Mouse (Mus musculus): ENCODE measurements around the gene Ripk1. TPM values are rescaled to one million over a fixed set of nuclear protein-coding genes. Genes with fewer than 3 reads are reported as not detected.
"Not testable (repeated sequence)": the region's sequence is repeated elsewhere in the genome, so short reads cannot be mapped to it uniquely, and the experiment has no call there.

The Ripk1 gene
- total and polyA plus RNA-seq, 3 experiments, result 11.4 to 11.8 TPM; not detected in 1

GRCm38 (mm10) chr13:34072847-34073246 lies 70.7 kb downstream of the Ripk1 start:
- Histone ChIP-seq H3K4me3 (ENCODE audit: control insufficient read depth in 1 of 2, insufficient read depth in 1 of 2, low read depth in 2 of 2, low read length in 2 of 2) (no peak overlapping the region), H3K4me1 (ENCODE audit: control insufficient read depth in 1 of 2, insufficient read depth in 2 of 2, low read length in 2 of 2) (peaks cover 2 to 8% of the 10 kb centered on the region in 2 experiments; a peak in 3 of 4 replicates), H3K27ac (ENCODE audit: control insufficient read depth, low read depth, low read length) (no peak overlapping the region), H3K9ac (ENCODE audit: control insufficient read depth, low read depth, low read length, poor library complexity, severe bottlenecking) (no peak overlapping the region), H3K79me2 (ENCODE audit: control insufficient read depth, insufficient read depth, low read length, poor library complexity) (peaks cover 6% of the 10 kb centered on the region), H3K9me3 (replicated peaks; ENCODE audit: insufficient read depth, low read length) (no peaks in the 10 kb centered on the region), H3K27me3 (ENCODE audit: control insufficient read depth in 1 of 2, insufficient read depth in 2 of 2, low read length in 2 of 2) (no peaks in the 10 kb centered on the region), H3K36me3 (ENCODE audit: control insufficient read depth in 1 of 2, insufficient read depth in 2 of 2, low read length in 2 of 2) (peaks cover 0 to 4% of the 10 kb centered on the region in 2 experiments; a peak in 2 of 4 replicates)
- no peak for DNase-seq (ENCODE audit: low read depth, low spot score)
- TF ChIP-seq MAZ (IDR thresholded peaks at IDR 0.05; ENCODE audit: low read depth, low read length) (no peak), JUND (IDR thresholded peaks at IDR 0.05; ENCODE audit: low read depth, low read length) (no peak), ETS1 (IDR thresholded peaks at IDR 0.05; ENCODE audit: low read depth, low read length) (no peak), MXI1 (IDR thresholded peaks at IDR 0.05; ENCODE audit: low read depth, low read length) (no peak), GATA1 (IDR thresholded peaks at IDR 0.05; ENCODE audit: low read depth, low read length) (no peak), CTCF (IDR thresholded peaks at IDR 0.05 in 2 of 3, conservative IDR thresholded peaks at IDR 0.05 in 1 of 3; ENCODE audit: control insufficient read depth in 1 of 3, insufficient read depth in 1 of 3, low read depth in 2 of 3, low read length in 3 of 3, poor library complexity in 1 of 3, severe bottlenecking in 1 of 3) (no peak), CHD2 (IDR thresholded peaks at IDR 0.05; ENCODE audit: low read length) (no peak), KAT2A (conservative IDR thresholded peaks at IDR 0.05; ENCODE audit: low read depth, low read length) (no peak), ELF1 (IDR thresholded peaks at IDR 0.05; ENCODE audit: low read depth, low read length) (no peak), NELFE (IDR thresholded peaks at IDR 0.05; ENCODE audit: low read depth, low read length) (no peak), USF2 (IDR thresholded peaks at IDR 0.05; ENCODE audit: borderline replicate concordance in 1 of 2, insufficient read depth in 1 of 2, low read depth in 1 of 2, low read length in 2 of 2) (no peak), TBP (IDR thresholded peaks at IDR 0.05; ENCODE audit: low read depth, low read length) (no peak), ZNF384 (IDR thresholded peaks at IDR 0.05; ENCODE audit: low read depth, low read length) (no peak)

GRCm38 (mm10) chr13:34074441-34074840 lies 72.3 kb downstream of the Ripk1 start:
- not testable (repeated sequence) for H3K27me3 ChIP-seq (ENCODE audit: control insufficient read depth in 1 of 2, insufficient read depth in 2 of 2, low read length in 2 of 2); H3K4me1 ChIP-seq (ENCODE audit: control insufficient read depth in 1 of 2, insufficient read depth in 2 of 2, low read length in 2 of 2); DNase-seq (ENCODE audit: low read depth, low spot score); H3K9ac ChIP-seq (ENCODE audit: control insufficient read depth, low read depth, low read length, poor library complexity, severe bottlenecking); H3K4me3 ChIP-seq (ENCODE audit: control insufficient read depth in 1 of 2, insufficient read depth in 1 of 2, low read depth in 2 of 2, low read length in 2 of 2); H3K79me2 ChIP-seq (ENCODE audit: control insufficient read depth, insufficient read depth, low read length, poor library complexity); H3K27ac ChIP-seq (ENCODE audit: control insufficient read depth, low read depth, low read length); H3K36me3 ChIP-seq (ENCODE audit: control insufficient read depth in 1 of 2, insufficient read depth in 2 of 2, low read length in 2 of 2); H3K9me3 ChIP-seq (replicated peaks; ENCODE audit: insufficient read depth, low read length)

GRCm38 (mm10) chr13:34075893-34076292 lies 73.7 kb downstream of the Ripk1 start:
- not testable (repeated sequence) for H3K4me1 ChIP-seq (ENCODE audit: control insufficient read depth in 1 of 2, insufficient read depth in 2 of 2, low read length in 2 of 2); H3K27ac ChIP-seq (ENCODE audit: control insufficient read depth, low read depth, low read length); H3K36me3 ChIP-seq (ENCODE audit: control insufficient read depth in 1 of 2, insufficient read depth in 2 of 2, low read length in 2 of 2); H3K79me2 ChIP-seq (ENCODE audit: control insufficient read depth, insufficient read depth, low read length, poor library complexity); H3K9ac ChIP-seq (ENCODE audit: control insufficient read depth, low read depth, low read length, poor library complexity, severe bottlenecking); H3K9me3 ChIP-seq (replicated peaks; ENCODE audit: insufficient read depth, low read length); DNase-seq (ENCODE audit: low read depth, low spot score); H3K4me3 ChIP-seq (ENCODE audit: control insufficient read depth in 1 of 2, insufficient read depth in 1 of 2, low read depth in 2 of 2, low read length in 2 of 2); H3K27me3 ChIP-seq (ENCODE audit: control insufficient read depth in 1 of 2, insufficient read depth in 2 of 2, low read length in 2 of 2)

All from MEL (cell line).